Mouse (Mus musculus): ENCODE results near the gene Sema3e. TPM values are rescaled to one million over a fixed set of nuclear protein-coding genes. Genes with fewer than 3 reads are reported as not detected.

Gene Sema3e
- polyA plus RNA-seq, 1 experiment, result not detected

DNA sequence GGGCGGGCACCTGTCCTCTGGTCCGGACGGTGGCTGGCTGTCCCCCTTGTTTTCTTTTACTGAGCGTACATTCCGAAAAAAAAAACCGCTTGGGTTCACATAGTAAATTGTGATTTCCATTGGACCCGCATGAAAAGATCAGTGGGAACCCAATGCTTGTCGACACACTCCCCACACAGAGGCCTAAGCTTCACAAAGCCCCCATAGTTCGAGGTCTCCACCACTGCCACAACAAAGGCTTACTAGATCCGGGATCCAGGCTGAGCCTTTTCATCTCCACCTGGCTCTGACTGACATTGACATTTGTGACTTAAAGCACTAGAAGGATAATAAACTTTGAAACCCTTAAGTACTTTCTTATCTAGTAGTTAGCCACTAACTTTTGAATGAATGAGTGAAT is 155.5 kb downstream of the Sema3e start:
- H3K27ac ChIP-seq (ENCODE audit: insufficient read depth, low read depth, low read length), result no peak overlapping the region
- no peaks in the 10 kb centered on the region for H3K4me1 ChIP-seq (ENCODE audit: control insufficient read depth, insufficient read depth, low read length)
- H3K4me3 ChIP-seq (ENCODE audit: insufficient read depth, low read length), result no peak overlapping the region
- TF ChIP-seq POLR2A (IDR thresholded peaks at IDR 0.05; ENCODE audit: borderline replicate concordance, low read depth, low read length) (no peak), CTCF (IDR thresholded peaks at IDR 0.05; ENCODE audit: low read depth, low read length) (no peak)

DNA sequence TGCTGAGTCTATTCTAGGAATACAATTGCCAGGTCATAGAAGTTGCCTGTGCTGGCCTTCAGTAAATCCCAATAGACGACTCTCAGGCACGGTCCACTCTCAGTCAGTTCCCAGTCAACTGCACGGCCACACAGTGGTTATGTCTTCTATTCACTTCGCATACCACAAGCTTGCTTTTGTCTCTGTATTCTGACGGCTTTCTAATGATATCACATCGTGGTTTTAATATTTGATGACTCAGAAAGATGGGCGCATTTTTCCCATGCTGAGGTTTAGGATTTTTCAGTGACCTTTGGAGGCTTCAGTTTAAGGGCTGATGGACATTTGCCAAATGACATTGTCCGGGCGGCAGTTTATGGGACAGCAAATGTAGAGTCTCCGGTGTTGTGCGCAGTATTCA is 157.1 kb downstream of the Sema3e start:
- Histone ChIP-seq H3K27ac (ENCODE audit: insufficient read depth, low read depth, low read length) (no peak overlapping the region), H3K4me3 (ENCODE audit: insufficient read depth, low read length) (no peak overlapping the region), H3K4me1 (ENCODE audit: control insufficient read depth, insufficient read depth, low read length) (no peaks in the 10 kb centered on the region)
- TF ChIP-seq POLR2A (IDR thresholded peaks at IDR 0.05; ENCODE audit: borderline replicate concordance, low read depth, low read length) (no peak), CTCF (IDR thresholded peaks at IDR 0.05; ENCODE audit: low read depth, low read length) (no peak)

DNA sequence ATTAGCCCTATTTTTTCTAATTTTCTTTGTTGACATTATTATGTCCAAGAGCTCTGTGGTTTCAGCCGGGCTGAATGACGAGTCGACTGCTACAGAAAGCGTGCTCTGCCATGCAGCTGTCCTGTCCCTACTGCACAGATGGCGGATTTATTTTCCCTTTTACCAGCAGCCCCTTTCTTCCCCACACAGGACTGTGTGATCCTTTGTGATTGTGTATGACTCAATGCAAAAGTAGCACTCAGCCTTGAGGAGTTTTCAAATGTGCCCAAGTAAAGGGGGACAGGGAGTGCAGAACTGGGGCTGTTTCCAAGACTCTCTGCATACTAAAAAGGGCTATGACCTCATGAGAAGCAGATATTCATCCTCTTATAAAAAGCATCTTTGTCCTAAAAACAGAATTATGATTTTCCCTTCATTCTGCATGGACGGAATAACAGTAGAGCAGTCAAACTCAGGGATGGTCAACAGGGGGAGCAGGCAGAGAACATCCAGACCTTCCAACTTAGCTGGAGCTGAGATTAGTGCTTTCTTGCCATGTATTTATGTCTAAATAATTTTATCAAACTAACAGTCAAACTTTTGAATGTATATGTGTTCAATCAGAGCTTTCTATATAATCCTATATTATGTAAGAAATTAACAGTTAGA is 170.2 kb downstream of the Sema3e start:
- Histone ChIP-seq H3K27ac (ENCODE audit: insufficient read depth, low read depth, low read length) (no peak overlapping the region), H3K4me3 (ENCODE audit: insufficient read depth, low read length) (no peak overlapping the region), H3K4me1 (ENCODE audit: control insufficient read depth, insufficient read depth, low read length) (no peaks in the 10 kb centered on the region)
- TF ChIP-seq POLR2A (IDR thresholded peaks at IDR 0.05; ENCODE audit: borderline replicate concordance, low read depth, low read length) (no peak), CTCF (IDR thresholded peaks at IDR 0.05; ENCODE audit: low read depth, low read length) (no peak)

DNA sequence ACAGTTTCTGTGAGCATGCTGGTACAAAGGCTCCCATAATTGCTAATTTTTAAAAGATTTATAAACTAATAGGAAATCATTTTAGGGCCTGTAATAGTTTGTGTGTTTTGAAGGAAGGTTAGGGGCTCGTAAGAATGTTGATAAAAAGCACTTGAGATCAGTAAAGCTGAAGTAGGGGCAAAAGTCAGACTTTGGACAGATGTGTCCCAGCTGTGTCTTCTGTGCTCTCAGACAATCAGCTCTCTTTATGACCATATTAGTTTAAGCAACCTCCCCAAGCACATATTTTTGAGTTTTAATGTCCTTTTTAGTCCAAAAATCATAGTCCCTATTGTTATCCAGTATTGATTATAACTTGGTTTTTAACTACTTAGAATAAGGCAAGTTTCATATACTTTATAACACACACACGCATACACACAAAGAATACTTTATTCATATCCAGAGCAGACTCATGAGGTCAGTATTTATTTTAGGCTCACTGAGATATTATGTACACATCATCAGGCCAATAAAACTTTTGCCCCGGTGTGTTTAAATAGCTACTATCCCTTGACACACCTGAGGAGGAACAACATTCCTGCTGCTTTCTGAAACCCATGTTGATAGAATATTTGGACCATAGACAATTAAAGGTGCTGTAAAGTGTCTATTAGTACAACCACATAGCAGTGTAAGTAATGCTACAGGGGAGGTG is 173.4 kb downstream of the Sema3e start:
- no peaks in the 10 kb centered on the region for H3K4me1 ChIP-seq (ENCODE audit: control insufficient read depth, insufficient read depth, low read length)
- TF ChIP-seq POLR2A (IDR thresholded peaks at IDR 0.05; ENCODE audit: borderline replicate concordance, low read depth, low read length) (no peak), CTCF (IDR thresholded peaks at IDR 0.05; ENCODE audit: low read depth, low read length) (no peak)
- H3K27ac ChIP-seq (ENCODE audit: insufficient read depth, low read depth, low read length), result no peak overlapping the region
- no peak overlapping the region for H3K4me3 ChIP-seq (ENCODE audit: insufficient read depth, low read length)

DNA sequence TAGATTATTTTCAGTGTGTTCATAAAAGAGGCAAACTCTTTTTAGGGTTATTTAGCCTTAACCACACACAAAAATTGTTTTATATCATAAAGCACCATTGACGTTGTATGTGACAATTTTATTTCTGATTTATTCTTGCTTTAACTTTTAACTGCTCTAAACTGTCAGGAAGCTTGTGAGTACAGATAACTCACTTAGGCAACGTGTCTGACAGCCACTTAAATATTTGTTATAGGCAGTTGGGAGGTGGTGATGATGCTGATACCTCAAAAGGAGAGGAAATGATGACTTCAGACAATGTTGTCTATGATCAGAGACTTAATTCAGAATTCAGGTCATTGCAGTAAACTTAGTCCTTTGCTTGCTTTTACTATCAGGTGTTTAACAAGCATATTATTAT is 181.7 kb downstream of the Sema3e start:
- Histone ChIP-seq H3K4me3 (ENCODE audit: insufficient read depth, low read length) (no peak overlapping the region), H3K27ac (ENCODE audit: insufficient read depth, low read depth, low read length) (no peak overlapping the region), H3K4me1 (ENCODE audit: control insufficient read depth, insufficient read depth, low read length) (no peaks in the 10 kb centered on the region)
- TF ChIP-seq POLR2A (IDR thresholded peaks at IDR 0.05; ENCODE audit: borderline replicate concordance, low read depth, low read length) (no peak), CTCF (IDR thresholded peaks at IDR 0.05; ENCODE audit: low read depth, low read length) (no peak)

DNA sequence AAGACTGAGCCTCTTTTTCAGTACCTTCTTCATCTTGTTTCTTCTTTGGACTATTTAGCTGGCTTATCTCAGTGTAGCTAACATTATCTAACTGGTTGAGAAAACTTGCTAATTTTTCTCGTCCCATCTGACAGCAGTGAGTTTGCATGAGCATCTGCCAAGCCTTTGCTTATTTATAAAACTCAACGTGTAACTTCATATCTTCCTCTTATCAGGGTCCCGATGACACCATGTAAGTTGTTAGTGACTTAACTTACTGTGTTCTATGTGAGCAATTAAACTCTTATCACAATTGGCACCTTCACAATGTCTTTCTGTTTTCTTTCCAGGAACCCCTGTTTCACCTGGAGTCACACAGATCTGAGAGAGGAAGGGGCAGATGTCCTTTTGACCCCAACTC is 184.9 kb downstream of the Sema3e start:
- no peak for TF ChIP-seq POLR2A (IDR thresholded peaks at IDR 0.05; ENCODE audit: borderline replicate concordance, low read depth, low read length)
- no peak for TF ChIP-seq CTCF (IDR thresholded peaks at IDR 0.05; ENCODE audit: low read depth, low read length)
- no peaks in the 10 kb centered on the region for H3K4me1 ChIP-seq (ENCODE audit: control insufficient read depth, insufficient read depth, low read length)
- no peak overlapping the region for H3K27ac ChIP-seq (ENCODE audit: insufficient read depth, low read depth, low read length)
- no peak overlapping the region for H3K4me3 ChIP-seq (ENCODE audit: insufficient read depth, low read length)

DNA sequence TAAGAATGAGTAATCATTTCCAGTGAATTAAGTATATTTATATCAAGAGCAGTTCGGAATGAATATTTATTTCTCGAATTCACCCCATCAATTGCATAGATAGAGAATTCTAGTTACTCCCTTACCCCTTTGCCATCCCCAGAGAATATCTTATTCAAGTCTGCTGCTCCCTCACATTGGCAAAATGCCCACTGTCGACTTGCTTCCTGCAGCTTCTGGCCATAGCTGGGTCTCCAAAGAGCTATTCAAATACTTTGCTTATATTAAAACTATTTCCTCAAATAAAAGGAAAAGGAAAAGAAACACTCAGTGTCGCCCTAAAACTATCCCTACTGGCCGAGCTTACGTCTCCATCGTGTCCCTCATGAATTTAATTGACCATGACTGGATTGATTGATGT is 191.1 kb downstream of the Sema3e start:
- Histone ChIP-seq H3K4me1 (ENCODE audit: control insufficient read depth, insufficient read depth, low read length) (no peaks in the 10 kb centered on the region), H3K27ac (ENCODE audit: insufficient read depth, low read depth, low read length) (no peak overlapping the region), H3K4me3 (ENCODE audit: insufficient read depth, low read length) (no peak overlapping the region)
- TF ChIP-seq CTCF (IDR thresholded peaks at IDR 0.05; ENCODE audit: low read depth, low read length) (no peak), POLR2A (IDR thresholded peaks at IDR 0.05; ENCODE audit: borderline replicate concordance, low read depth, low read length) (no peak)

DNA sequence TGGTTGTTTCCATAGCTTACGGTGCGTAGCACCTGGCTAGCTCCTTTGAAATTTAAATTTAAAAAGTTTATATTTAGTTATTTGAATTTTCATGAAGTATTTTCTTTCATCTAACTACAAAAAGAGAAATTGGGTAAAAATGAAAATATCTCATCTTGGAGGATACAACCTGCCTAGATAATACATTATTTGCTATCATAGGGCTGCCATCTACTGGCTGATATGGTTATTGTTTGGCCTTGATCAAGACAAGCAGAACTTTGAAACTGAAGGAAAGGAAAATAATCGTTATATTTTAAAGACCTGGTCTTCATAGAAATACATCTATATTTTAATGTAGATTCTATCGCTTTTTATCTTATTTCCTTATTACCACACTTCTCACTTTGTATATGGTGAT is 193.6 kb downstream of the Sema3e start:
- TF ChIP-seq POLR2A (IDR thresholded peaks at IDR 0.05; ENCODE audit: borderline replicate concordance, low read depth, low read length) (no peak), CTCF (IDR thresholded peaks at IDR 0.05; ENCODE audit: low read depth, low read length) (no peak)
- no peak overlapping the region for H3K27ac ChIP-seq (ENCODE audit: insufficient read depth, low read depth, low read length)
- H3K4me1 ChIP-seq (ENCODE audit: control insufficient read depth, insufficient read depth, low read length), result no peaks in the 10 kb centered on the region
- no peak overlapping the region for H3K4me3 ChIP-seq (ENCODE audit: insufficient read depth, low read length)

DNA sequence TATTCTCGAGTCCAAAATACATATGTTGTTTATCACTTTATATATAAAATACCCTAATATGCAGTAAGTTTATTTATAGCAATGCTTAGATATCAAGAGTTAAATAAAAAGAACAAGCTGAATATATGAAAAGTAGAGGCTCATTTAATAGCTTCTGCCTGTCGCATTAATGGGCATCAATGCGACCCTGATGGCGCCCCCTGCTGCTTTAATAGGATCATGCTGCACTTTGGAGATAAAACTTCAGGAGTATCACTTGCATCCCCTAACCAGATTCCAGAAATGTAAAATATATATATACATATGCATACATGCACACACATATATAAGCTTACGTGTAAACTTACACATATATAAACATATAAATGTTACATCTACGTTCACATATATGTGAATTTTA is 199.4 kb downstream of the Sema3e start:
- Histone ChIP-seq H3K27ac (ENCODE audit: insufficient read depth, low read depth, low read length) (no peak overlapping the region), H3K4me1 (ENCODE audit: control insufficient read depth, insufficient read depth, low read length) (no peaks in the 10 kb centered on the region), H3K4me3 (ENCODE audit: insufficient read depth, low read length) (no peak overlapping the region)
- TF ChIP-seq CTCF (IDR thresholded peaks at IDR 0.05; ENCODE audit: low read depth, low read length), result no peak
- no peak for TF ChIP-seq POLR2A (IDR thresholded peaks at IDR 0.05; ENCODE audit: borderline replicate concordance, low read depth, low read length)

DNA sequence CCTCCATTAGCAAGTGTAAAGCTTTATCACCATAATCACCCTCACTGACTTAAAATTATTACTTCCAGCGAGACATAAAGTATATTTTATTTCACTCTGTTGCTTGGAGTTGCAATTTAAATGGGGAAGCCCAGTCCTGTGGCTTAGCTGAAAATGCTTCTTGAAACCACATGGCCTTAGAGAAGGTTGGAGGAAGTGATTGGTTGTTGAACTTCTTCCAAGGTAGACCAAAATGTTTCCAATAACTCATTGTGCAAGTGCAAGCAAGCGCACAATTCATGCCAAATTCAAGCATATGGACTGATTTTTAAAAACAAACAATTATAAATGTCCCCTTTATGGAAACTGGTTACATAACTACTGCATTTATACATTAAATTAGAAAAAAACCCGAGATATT is 206.0 kb downstream of the Sema3e start:
- Histone ChIP-seq H3K4me1 (ENCODE audit: control insufficient read depth, insufficient read depth, low read length) (no peaks in the 10 kb centered on the region), H3K4me3 (ENCODE audit: insufficient read depth, low read length) (no peak overlapping the region), H3K27ac (ENCODE audit: insufficient read depth, low read depth, low read length) (no peak overlapping the region)
- no peak for TF ChIP-seq CTCF (IDR thresholded peaks at IDR 0.05; ENCODE audit: low read depth, low read length)
